In genomic region chr4:136174216-136175193, GRCm38 (mm10) we compare ENCODE assay signal across 8 mouse cellular contexts. TPM values are rescaled to one million over a fixed set of nuclear protein-coding genes. Genes with fewer than 3 reads are reported as not detected.
DNase-seq lines count a peak whose midpoint lies in the region; ATAC-seq lines count a peak whose summit lies in the region.

No protein-coding gene starts in this region.

- H3K36me3 ChIP-seq in hindbrain, embryonic 11.5 days (ENCODE audit: control insufficient read depth, insufficient read depth, low read length) = no peaks in the 10 kb centered on the region
- H3K36me3 ChIP-seq in lung, embryonic 15.5 days = no peaks in the 10 kb centered on the region

- 66% methylated on average over 13 of the region's 13 CpGs for WGBS in hindbrain, embryonic 11.5 days
- 62% methylated on average over 13 of the region's 13 CpGs for WGBS in lung, embryonic 15.5 days

- H3K27ac ChIP-seq in hindbrain, embryonic 11.5 days (ENCODE audit: low read depth, low read length) = no peak overlapping the region
- H3K27ac ChIP-seq in lung, embryonic 15.5 days = 0 out of 2 replicates have a peak overlapping the region, but pooled peaks have one; percentile 34

- intact Hi-C loops in heart, postnatal 25 days (cut with DNase I) = no loop called here

- H3K4me3 ChIP-seq in hindbrain, embryonic 11.5 days (ENCODE audit: low read depth, low read length) = peak overlapping the region; percentile 61; the same call in 1 of the 2 replicates
- peak overlapping the region; percentile 62; the same call in 1 of the 2 replicates for H3K4me3 ChIP-seq in lung, embryonic 15.5 days

- peak overlapping the region; percentile 15; the same call in 1 of the 2 replicates for H3K4me2 ChIP-seq in hindbrain, embryonic 11.5 days (replicated peaks; ENCODE audit: low read depth, low read length)
- H3K4me2 ChIP-seq in lung, embryonic 15.5 days = peak overlapping the region; percentile 89

- peak; percentile 93 for DNase-seq in heart, adult 11 months
- no peak for DNase-seq in heart, postnatal 25 days (ENCODE audit: low spot score)
- DNase-seq in NIH3T3 (ENCODE audit: low read depth) = peak; percentile 74
- DNase-seq in hindbrain, embryonic 11.5 days (ENCODE audit: low spot score) = no peak
- peak; percentile 94 to 95 for DNase-seq in spleen, postnatal 4 days (ENCODE audit: low spot score in 2 of 2)
- DNase-seq in layer of hippocampus, postnatal 25 days (ENCODE audit: extremely low spot score in 1 of 2, low spot score in 1 of 2) = no peak
- DNase-seq in B cell, adult 2 months = no peak

- no peaks in the 10 kb centered on the region for H3K27me3 ChIP-seq in hindbrain, embryonic 11.5 days (ENCODE audit: control insufficient read depth, insufficient read depth, low read length)
- no peaks in the 10 kb centered on the region for H3K27me3 ChIP-seq in lung, embryonic 15.5 days

- H3K9me3 ChIP-seq in hindbrain, embryonic 11.5 days (ENCODE audit: control insufficient read depth, low read length) = no peaks in the 10 kb centered on the region
- no peaks in the 10 kb centered on the region for H3K9me3 ChIP-seq in lung, embryonic 15.5 days

- H3K4me1 ChIP-seq in hindbrain, embryonic 11.5 days (replicated peaks; ENCODE audit: control insufficient read depth, insufficient read depth, low read length) = peaks cover 6% of the 10 kb centered on the region
- peaks cover 68% of the 10 kb centered on the region for H3K4me1 ChIP-seq in lung, embryonic 15.5 days

- no peak overlapping the region for H3K9ac ChIP-seq in hindbrain, embryonic 11.5 days (ENCODE audit: low read depth, low read length)
- H3K9ac ChIP-seq in lung, embryonic 15.5 days = no peak overlapping the region

- ATAC-seq in hindbrain, embryonic 11.5 days (ENCODE audit: low FRiP score) = no peak
- peak; percentile 17; the same call in 1 of the 2 replicates for ATAC-seq in lung, embryonic 15.5 days (ENCODE audit: borderline replicate concordance, extremely low read depth, low FRiP score, low TSS enrichment)

RNA-seq across cellular contexts. Expression of gene E2f2, which starts 2.3 kb away (rescaled TPM):
- total RNA-seq in heart, postnatal 25 days (2021) = 1 to 10 TPM; 1.9 to 4.3 TPM
- polyA plus RNA-seq in hindbrain, embryonic 11.5 days (2014; fragmentation: Nextera tagmentation; extraction: Ambion mirVana) = 5.5 and 6.2 TPM in 2 replicates
- polyA plus RNA-seq in lung, embryonic 15.5 days (2015; fragmentation: Nextera tagmentation; extraction: Ambion mirVana) = 13.7 and 16.1 TPM in 2 replicates
- total RNA-seq in layer of hippocampus, postnatal 25 days (2021) = 1 to 10 TPM in 1 of 2 experiments, under 1 TPM in 1; 0.59 to 1.2 TPM

RNA-seq across cellular contexts. Expression of gene Id3, which starts 31.2 kb away (rescaled TPM):
- total RNA-seq in heart, postnatal 25 days (2021) = 10 to 100 TPM; 46.9 to 70.1 TPM
- 453 and 482 TPM in 2 replicates for polyA plus RNA-seq in hindbrain, embryonic 11.5 days (2014; fragmentation: Nextera tagmentation; extraction: Ambion mirVana)
- polyA plus RNA-seq in lung, embryonic 15.5 days (2015; fragmentation: Nextera tagmentation; extraction: Ambion mirVana) = 498 and 529 TPM in 2 replicates
- 10 to 100 TPM; 51.7 to 62.5 TPM for total RNA-seq in layer of hippocampus, postnatal 25 days (2021)

RNA-seq across cellular contexts. Expression of gene Asap3, which starts 31.7 kb away (rescaled TPM):
- 10 to 100 TPM in 1 of 2 experiments, 1 to 10 TPM in 1; 8.7 to 11.8 TPM for total RNA-seq in heart, postnatal 25 days (2021)
- polyA plus RNA-seq in hindbrain, embryonic 11.5 days (2014; fragmentation: Nextera tagmentation; extraction: Ambion mirVana) = 2.5 and 3.3 TPM in 2 replicates
- 6.5 and 8.1 TPM in 2 replicates for polyA plus RNA-seq in lung, embryonic 15.5 days (2015; fragmentation: Nextera tagmentation; extraction: Ambion mirVana)
- 1 to 10 TPM; 2.7 to 4.3 TPM for total RNA-seq in layer of hippocampus, postnatal 25 days (2021)

Comparison
In these comparisons a context has a peak if more than half of its experiments do, and no peak if none do; other contexts are left out.
1. DNase-seq: peak in heart, adult 11 months (single experiment), NIH3T3 (single experiment) and spleen, postnatal 4 days (2 of 2); none in heart, postnatal 25 days (single experiment), hindbrain, embryonic 11.5 days (single experiment), layer of hippocampus, postnatal 25 days (0 of 2) and B cell, adult 2 months (0 of 2).